Mouse (Mus musculus) intestine, embryonic 14.5 days (tissue): ENCODE measurements around the gene Gm17018. TPM values are rescaled to one million over a fixed set of nuclear protein-coding genes. Genes with fewer than 3 reads are reported as not detected.

Experiments used
- ATAC-seq: fragments of 200-750 bp; cut with Nextera tagmentation; replicated peaks from 2 replicates; pipeline ENCODE4 v1.8.0; 2017; ENCODE audit warnings: low read depth, moderate number of reproducible peaks, moderate TSS enrichment, moderate library complexity; ENCODE audit not compliant: low FRiP score, low TSS enrichment
- DNase-seq: peaks from one replicate; pipeline ENCODE4 v3.0.0-alpha.2; 2018; ENCODE audit warnings: low spot score
- H3K27ac ChIP-seq: fragments of 300-500 bp; sonication (generic); 2 replicates; pipeline ENCODE4 v1.5.1; 2014; ENCODE audit warnings: low read depth, mild to moderate bottlenecking, control low read depth
- H3K27me3 ChIP-seq: fragments of 300-500 bp; sonication (generic); replicated peaks from 2 replicates; pipeline ENCODE4 v1.6.1; 2014; ENCODE audit warnings: low read length, control low read depth; ENCODE audit not compliant: control insufficient read depth, insufficient read depth
- H3K36me3 ChIP-seq: fragments of 300-500 bp; sonication (generic); 2 replicates; pipeline ENCODE4 v1.6.1; 2014; ENCODE audit warnings: low read length, control low read depth; ENCODE audit not compliant: control insufficient read depth, insufficient read depth
- H3K4me1 ChIP-seq: fragments of 300-500 bp; sonication (generic); replicated peaks from 2 replicates; pipeline ENCODE4 v1.6.1; 2014; ENCODE audit warnings: low read length, control low read depth, mixed read lengths; ENCODE audit not compliant: control insufficient read depth, insufficient read depth
- H3K4me2 ChIP-seq: fragments of 300-500 bp; sonication (generic); 2 replicates; pipeline ENCODE4 v1.6.1; 2014; ENCODE audit warnings: low read length
- H3K4me3 ChIP-seq: fragments of 300-500 bp; sonication (generic); 2 replicates; pipeline ENCODE4 v1.5.1; 2014; ENCODE audit warnings: low read depth, low read length, control low read depth, mixed read lengths
- H3K9ac ChIP-seq: fragments of 300-500 bp; sonication (generic); 2 replicates; pipeline ENCODE4 v1.6.1; 2014; ENCODE audit warnings: mild to moderate bottlenecking, low read length
- H3K9me3 ChIP-seq: fragments of 300-500 bp; sonication (generic); 2 replicates; pipeline ENCODE4 v1.6.1; 2016; ENCODE audit warnings: low read length, control low read depth; ENCODE audit not compliant: control insufficient read depth
- WGBS: fragments of 180-500 bp; shearing (Covaris S2); extraction: QIAGEN DNeasy Blood & Tissue Kit; methylation state at CpG from one replicate; pipeline ENCODE4 v1.1.7; 2014; 5-methylcytosine and 5-hydroxymethylcytosine counted together
- polyA plus RNA-seq: library from polyadenylated mRNA; unstranded; fragments of >200 nt; fragmentation: Nextera tagmentation; extraction: Ambion mirVana; gene quantifications from 2 replicates; pipeline ENCODE4 v1.2.1, GENCODE M21; 2014

The Gm17018 gene
- polyA plus RNA-seq, 1 experiment from 2014 or later, result 44.0 TPM

DNA sequence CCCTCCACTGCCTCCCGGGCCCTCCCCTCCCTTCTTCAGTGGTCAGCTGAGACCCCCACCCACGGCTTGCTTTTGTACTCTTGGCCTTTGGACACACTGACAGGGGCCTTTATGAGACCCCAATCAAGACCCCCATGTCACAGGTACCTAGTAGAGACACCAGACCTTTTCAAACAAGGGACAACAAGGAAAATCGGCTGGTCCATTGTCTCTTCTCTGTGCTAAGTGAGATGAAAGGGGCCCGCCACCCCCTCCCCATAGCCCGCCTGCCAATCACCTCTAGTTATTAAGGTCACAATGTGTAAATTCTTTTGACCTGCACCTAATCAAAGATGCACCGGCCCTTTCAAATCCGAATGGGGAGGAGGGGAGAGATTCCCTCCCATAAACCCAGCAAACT lies 56.3 kb downstream of the Gm17018 start:
- Histone ChIP-seq H3K36me3 (no peaks in the 10 kb centered on the region), H3K27me3 (no peaks in the 10 kb centered on the region), H3K9me3 (no peaks in the 10 kb centered on the region), H3K4me1 (peaks cover 6% of the 10 kb centered on the region; the same call in 1 of the 2 replicates), H3K4me3 (no peak overlapping the region), H3K4me2 (no peak overlapping the region), H3K9ac (no peak overlapping the region), H3K27ac (no peak overlapping the region)
- 33% methylated on average over 7 of the region's 7 CpGs for WGBS
- ATAC-seq (no peak), DNase-seq (no peak)

DNA sequence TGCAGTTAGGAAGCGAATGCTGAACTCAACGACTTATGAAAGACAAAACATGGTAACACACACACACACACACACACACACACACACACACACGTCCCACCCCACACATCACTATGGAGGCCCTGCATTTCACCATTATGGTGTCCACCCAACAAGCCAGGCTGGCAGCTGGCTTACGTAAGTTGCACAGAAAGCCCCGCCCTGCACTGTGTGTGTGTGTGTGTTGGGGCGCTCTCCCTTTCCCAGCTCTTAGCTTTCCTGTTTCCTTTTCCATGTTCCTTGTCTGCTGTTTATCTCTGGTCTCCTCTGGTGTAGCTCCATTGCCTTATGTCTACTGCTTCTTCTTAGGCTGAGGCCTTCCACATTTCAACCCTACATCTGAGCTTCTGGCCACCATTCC lies 57.8 kb downstream of the Gm17018 start:
- Histone ChIP-seq H3K4me1 (peaks cover 6% of the 10 kb centered on the region; the same call in 1 of the 2 replicates), H3K4me2 (no peak overlapping the region), H3K27ac (no peak overlapping the region), H3K36me3 (no peaks in the 10 kb centered on the region), H3K9me3 (no peaks in the 10 kb centered on the region), H3K9ac (no peak overlapping the region), H3K27me3 (no peaks in the 10 kb centered on the region), H3K4me3 (no peak overlapping the region)
- DNase-seq (no peak), ATAC-seq (no peak)
- 69% methylated on average over 6 of the region's 6 CpGs for WGBS

DNA sequence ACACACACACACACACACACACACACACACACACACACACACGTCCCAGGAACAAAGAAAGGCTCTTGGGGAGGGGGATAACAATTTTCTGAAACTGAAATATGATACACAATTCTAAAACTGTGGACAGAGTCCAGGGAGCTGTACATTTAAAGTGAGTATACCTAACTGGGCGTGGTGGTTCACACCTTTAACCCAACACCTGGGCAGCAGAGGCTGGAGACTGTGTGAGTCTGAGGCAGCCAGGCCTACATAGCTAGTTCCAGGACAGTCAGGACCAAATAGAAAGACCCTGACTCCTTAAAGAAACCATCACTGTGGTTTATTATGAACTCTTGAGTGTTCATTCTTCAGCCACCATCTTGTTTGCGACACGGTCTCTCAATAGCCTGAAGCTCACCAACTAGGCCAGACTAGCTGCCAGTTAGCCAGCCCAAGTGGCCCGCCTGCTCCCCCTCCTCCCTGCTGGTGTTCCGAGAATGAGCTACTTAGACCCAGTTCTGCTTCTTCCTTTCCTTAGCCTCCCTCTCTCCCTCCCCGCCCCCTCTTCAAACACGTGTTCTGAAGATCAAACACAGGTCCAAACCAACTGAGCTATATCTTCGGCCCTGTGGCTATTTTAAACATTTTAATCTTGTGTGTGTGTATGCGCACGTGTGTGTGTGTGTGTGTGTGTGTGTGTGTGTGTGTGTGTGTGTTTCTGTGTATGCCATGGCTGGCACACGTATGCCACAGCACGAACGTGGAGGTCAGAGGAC lies 59.5 kb downstream of the Gm17018 start:
- 0 out of 2 replicates have a peak, but pooled peaks cover 6% of the 10 kb centered on the region for H3K36me3 ChIP-seq
- ATAC-seq (no peak), DNase-seq (no peak)
- H3K4me2 ChIP-seq, result no peak overlapping the region
- no peak overlapping the region for H3K4me3 ChIP-seq
- no peak overlapping the region for H3K27ac ChIP-seq
- no peak overlapping the region for H3K9ac ChIP-seq
- no peaks in the 10 kb centered on the region for H3K9me3 ChIP-seq
- no peaks in the 10 kb centered on the region for H3K27me3 ChIP-seq
- 76% methylated on average over 14 of the region's 14 CpGs for WGBS
- H3K4me1 ChIP-seq, result peaks cover 6% of the 10 kb centered on the region; the same call in 1 of the 2 replicates

DNA sequence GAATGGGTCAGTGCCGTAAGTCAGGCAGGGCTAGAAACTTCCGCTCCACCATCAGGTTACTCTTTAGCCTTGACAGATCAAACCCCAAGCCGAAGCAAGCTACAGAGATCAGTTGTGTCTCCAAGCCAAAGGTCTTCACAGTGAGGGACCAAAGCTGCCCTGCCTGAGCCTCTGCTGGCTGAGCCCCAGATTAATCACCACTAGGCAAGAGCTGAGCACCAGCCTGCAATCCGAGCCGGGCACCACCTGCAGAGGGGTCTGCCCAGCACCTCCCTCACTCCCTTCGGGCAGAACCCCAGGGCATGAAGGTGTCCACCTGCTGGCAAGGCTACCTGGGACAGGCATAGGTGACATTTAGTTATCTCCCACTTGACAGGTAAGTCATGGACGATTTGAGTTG lies 60.6 kb downstream of the Gm17018 start:
- H3K4me1 ChIP-seq, result no peaks in the 10 kb centered on the region; the same call in 1 of the 2 replicates
- ATAC-seq, result no peak
- no peak for DNase-seq
- 65% methylated on average over 7 of the region's 7 CpGs for WGBS
- H3K4me3 ChIP-seq, result no peak overlapping the region
- H3K9me3 ChIP-seq, result no peaks in the 10 kb centered on the region
- H3K27me3 ChIP-seq, result no peaks in the 10 kb centered on the region
- no peak overlapping the region for H3K27ac ChIP-seq
- no peak overlapping the region for H3K9ac ChIP-seq
- no peak overlapping the region for H3K4me2 ChIP-seq
- H3K36me3 ChIP-seq, result 0 out of 2 replicates have a peak, but pooled peaks cover 12% of the 10 kb centered on the region

DNA sequence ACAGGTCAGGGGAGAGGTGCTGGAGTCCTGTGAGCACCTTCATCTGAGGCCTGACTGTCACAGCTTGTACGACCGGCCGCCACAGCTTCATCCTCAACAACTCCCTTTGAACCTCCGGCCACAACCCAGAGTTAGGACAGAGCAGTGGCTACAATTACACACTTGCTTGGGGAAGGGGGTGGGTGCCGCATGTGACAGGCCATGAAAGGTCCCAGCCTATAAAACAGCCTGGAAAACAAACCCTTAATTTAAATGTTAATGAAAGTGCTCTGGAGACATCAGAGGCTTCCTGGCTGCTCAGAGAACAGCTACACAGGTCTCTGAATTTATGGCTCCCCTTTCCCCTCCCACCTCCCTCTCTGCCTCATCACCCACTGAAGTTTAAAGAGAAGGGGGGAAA lies 61.7 kb downstream of the Gm17018 start:
- ATAC-seq (no peak), DNase-seq (no peak)
- Histone ChIP-seq H3K4me2 (no peak overlapping the region), H3K27ac (no peak overlapping the region), H3K9me3 (no peaks in the 10 kb centered on the region), H3K36me3 (0 out of 2 replicates have a peak, but pooled peaks cover 12% of the 10 kb centered on the region), H3K4me3 (no peak overlapping the region), H3K27me3 (no peaks in the 10 kb centered on the region), H3K9ac (no peak overlapping the region), H3K4me1 (no peaks in the 10 kb centered on the region)
- 54% methylated on average over 5 of the region's 5 CpGs for WGBS

DNA sequence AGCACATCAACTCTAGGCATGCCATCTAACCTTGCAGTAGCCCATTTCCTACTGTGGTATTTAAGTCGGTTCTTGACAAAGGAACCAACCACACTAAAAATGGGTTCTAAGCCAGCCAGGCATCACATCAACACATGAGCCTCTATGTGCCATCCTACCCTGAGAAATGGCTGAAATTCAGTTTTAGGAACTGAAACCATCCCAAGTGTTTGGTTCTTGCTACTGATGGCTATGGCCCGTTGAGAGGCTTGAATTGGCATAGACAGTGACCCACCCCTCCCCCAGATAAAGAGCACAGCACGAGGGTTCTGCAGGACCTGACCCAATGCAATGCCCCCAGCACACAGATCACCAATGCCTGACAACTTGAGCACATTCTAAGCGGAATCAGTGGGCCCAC lies 63.3 kb downstream of the Gm17018 start:
- H3K4me1 ChIP-seq, result no peaks in the 10 kb centered on the region

DNA sequence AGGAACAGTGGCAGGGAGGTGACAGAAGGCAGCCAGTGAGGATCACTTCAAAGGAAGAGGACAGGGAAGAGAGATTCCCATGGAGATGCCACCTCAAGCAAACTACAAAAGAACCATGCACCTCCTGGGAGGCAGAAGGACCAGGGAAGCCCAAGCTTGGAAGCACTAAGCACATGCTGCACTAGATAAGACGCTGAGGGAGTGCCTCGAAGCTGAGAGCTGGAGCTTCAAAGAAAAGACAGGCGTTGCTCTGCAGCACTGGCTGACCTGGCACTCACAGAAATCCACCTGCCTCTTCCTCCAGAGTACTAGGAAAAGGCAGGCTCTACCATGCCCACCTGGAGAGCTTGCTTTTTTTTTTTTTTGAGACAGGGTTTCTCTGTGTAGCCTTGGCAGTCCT lies 66.6 kb downstream of the Gm17018 start:
- 0 out of 2 replicates have a peak, but pooled peaks cover 21% of the 10 kb centered on the region for H3K36me3 ChIP-seq
- no peak overlapping the region for H3K9ac ChIP-seq
- 22% methylated on average over 3 of the region's 3 CpGs for WGBS

More for the DNA sequence above, 63.3 kb downstream of the Gm17018 start:
- Histone ChIP-seq H3K9me3 (no peaks in the 10 kb centered on the region), H3K4me3 (no peak overlapping the region), H3K4me2 (no peak overlapping the region), H3K27me3 (no peaks in the 10 kb centered on the region), H3K9ac (no peak overlapping the region), H3K36me3 (0 out of 2 replicates have a peak, but pooled peaks cover 12% of the 10 kb centered on the region), H3K27ac (no peak overlapping the region)
- 79% methylated on average over 4 of the region's 4 CpGs for WGBS
- no peak for DNase-seq
- no peak for ATAC-seq

DNA sequence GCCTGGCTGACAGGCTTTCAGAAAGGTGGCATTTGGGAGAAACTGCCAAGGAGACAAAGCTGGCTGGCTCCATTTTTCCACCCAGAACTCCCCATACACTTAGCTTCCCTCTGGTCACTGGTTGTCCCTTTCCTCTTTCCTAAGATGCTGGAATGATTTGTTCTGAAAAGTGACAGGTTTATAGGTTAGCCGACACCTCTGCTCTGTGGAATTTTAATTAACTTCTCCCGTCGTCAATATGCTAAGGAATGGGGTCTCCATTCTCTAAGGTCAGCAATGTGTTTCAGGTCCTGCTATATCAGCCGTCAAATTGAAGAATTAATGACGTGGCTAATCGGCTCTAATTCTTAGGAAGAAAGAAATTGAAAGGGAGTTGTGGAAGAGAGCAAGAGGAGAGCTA lies 68.2 kb downstream of the Gm17018 start:
- 38% methylated on average over 6 of the region's 6 CpGs for WGBS
- no peak overlapping the region for H3K4me2 ChIP-seq
- 0 out of 2 replicates have a peak, but pooled peaks cover 21% of the 10 kb centered on the region for H3K36me3 ChIP-seq
- H3K9me3 ChIP-seq, result no peaks in the 10 kb centered on the region
- H3K9ac ChIP-seq, result no peak overlapping the region
- H3K27me3 ChIP-seq, result no peaks in the 10 kb centered on the region
- H3K4me3 ChIP-seq, result no peak overlapping the region
- DNase-seq (no peak), ATAC-seq (no peak)
- no peaks in the 10 kb centered on the region for H3K4me1 ChIP-seq
- H3K27ac ChIP-seq, result no peak overlapping the region

More for the DNA sequence above, 66.6 kb downstream of the Gm17018 start:
- no peaks in the 10 kb centered on the region for H3K4me1 ChIP-seq
- no peaks in the 10 kb centered on the region for H3K9me3 ChIP-seq
- H3K4me2 ChIP-seq, result no peak overlapping the region
- no peaks in the 10 kb centered on the region for H3K27me3 ChIP-seq
- H3K27ac ChIP-seq, result no peak overlapping the region
- no peak for ATAC-seq
- H3K4me3 ChIP-seq, result no peak overlapping the region
- DNase-seq, result no peak

DNA sequence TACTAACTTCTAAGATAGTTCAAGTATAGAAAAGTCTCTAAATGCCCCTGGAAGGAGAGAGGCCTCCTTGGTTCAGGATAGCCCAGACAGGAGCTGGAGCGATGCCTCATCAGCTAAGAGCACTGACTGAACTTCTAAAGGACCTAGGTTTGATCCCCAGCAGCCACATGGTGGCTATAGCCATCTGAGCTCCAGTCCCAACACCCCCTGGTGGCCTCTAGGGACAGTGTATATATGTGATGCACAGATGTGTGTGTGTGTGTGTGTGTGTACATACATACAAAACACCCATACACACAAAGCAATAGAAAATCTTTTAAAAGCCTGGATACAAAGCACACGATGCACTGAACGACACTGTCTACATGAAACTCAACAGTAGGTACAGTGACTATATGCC lies 68.8 kb downstream of the Gm17018 start:
- Histone ChIP-seq H3K4me1 (no peaks in the 10 kb centered on the region), H3K27me3 (no peaks in the 10 kb centered on the region)
- no peak for DNase-seq

More for the DNA sequence above, 68.8 kb downstream of the Gm17018 start:
- 0 out of 2 replicates have a peak, but pooled peaks cover 21% of the 10 kb centered on the region for H3K36me3 ChIP-seq
- WGBS, result 93% methylated on average over 3 of the region's 3 CpGs
- no peak overlapping the region for H3K9ac ChIP-seq
- H3K4me2 ChIP-seq, result no peak overlapping the region
- no peak overlapping the region for H3K4me3 ChIP-seq
- no peak overlapping the region for H3K27ac ChIP-seq
- ATAC-seq, result no peak
- H3K9me3 ChIP-seq, result no peaks in the 10 kb centered on the region
